Mouse (Mus musculus) intestine, postnatal 0 days (tissue): ENCODE data around the gene Rpn1. TPM values are rescaled to one million over a fixed set of nuclear protein-coding genes. Genes with fewer than 3 reads are reported as not detected.

Source experiments
- ATAC-seq: fragments of 200-750 bp; cut with Nextera tagmentation; 2 replicates; pipeline ENCODE4 v1.8.0; 2017; ENCODE audit warnings: mild to moderate bottlenecking, moderate TSS enrichment, moderate library complexity
- H3K27ac ChIP-seq: fragments of 300-500 bp; sonication (generic); 2 replicates; pipeline ENCODE4 v1.5.1; 2014; ENCODE audit warnings: mild to moderate bottlenecking, low read depth, low read length, moderate library complexity
- H3K27me3 ChIP-seq: fragments of 300-500 bp; sonication (generic); replicated peaks from 2 replicates; pipeline ENCODE4 v1.6.1; 2014; ENCODE audit warnings: low read length, mixed read lengths; ENCODE audit not compliant: control insufficient read depth, insufficient read depth
- H3K36me3 ChIP-seq: fragments of 300-500 bp; sonication (generic); 2 replicates; pipeline ENCODE4 v1.6.1; 2014; ENCODE audit warnings: mild to moderate bottlenecking, moderate library complexity; ENCODE audit not compliant: control insufficient read depth, insufficient read depth
- H3K4me1 ChIP-seq: fragments of 300-500 bp; sonication (generic); replicated peaks from 2 replicates; pipeline ENCODE4 v1.6.1; 2014; ENCODE audit warnings: antibody characterized with exemption, low read length, mixed read lengths; ENCODE audit not compliant: control insufficient read depth, insufficient read depth
- H3K4me2 ChIP-seq: fragments of 300-500 bp; sonication (generic); replicated peaks from 2 replicates; pipeline ENCODE4 v1.6.1; 2014; ENCODE audit warnings: low read depth, mild to moderate bottlenecking, moderate library complexity
- H3K4me3 ChIP-seq: fragments of 300-500 bp; sonication (generic); 2 replicates; pipeline ENCODE4 v1.5.1; 2014; ENCODE audit warnings: low read depth, low read length
- H3K9ac ChIP-seq: fragments of 300-500 bp; sonication (generic); 2 replicates; pipeline ENCODE4 v1.6.1; 2014; ENCODE audit warnings: mild to moderate bottlenecking, low read depth, low read length
- H3K9me3 ChIP-seq: fragments of 300-500 bp; sonication (generic); 2 replicates; pipeline ENCODE4 v1.6.1; 2016; ENCODE audit warnings: mixed run types; ENCODE audit not compliant: control insufficient read depth
- CTCF ChIP-seq: sonication (generic); IDR thresholded peaks from 2 replicates; pipeline ENCODE4 v1.5.1; 2016; ENCODE audit warnings: low read depth, mild to moderate bottlenecking, control low read depth, antibody characterized with exemption, moderate library complexity
- WGBS: fragments of 180-500 bp; shearing (Covaris S2); extraction: QIAGEN DNeasy Blood & Tissue Kit; methylation state at CpG from one replicate; pipeline ENCODE4 v1.1.7; 2014; 5-methylcytosine and 5-hydroxymethylcytosine counted together
- polyA plus RNA-seq: library from polyadenylated mRNA; unstranded; fragments of >200 nt; fragmentation: Nextera tagmentation; extraction: Ambion mirVana; gene quantifications from 2 replicates; pipeline ENCODE4 v1.2.1, GENCODE M21; 2015

Rpn1 gene
- polyA plus RNA-seq, 1 experiment from 2014 or later, result 184 TPM

GRCm38 (mm10) chr6:88095377-88095776, 11.1 kb downstream of the Rpn1 start:
- no peak for TF ChIP-seq CTCF
- Histone ChIP-seq H3K9me3 (no peaks in the 10 kb centered on the region), H3K36me3 (peaks cover 79% of the 10 kb centered on the region), H3K9ac (no peak overlapping the region), H3K4me3 (no peak overlapping the region), H3K4me2 (no peak overlapping the region), H3K4me1 (no peaks in the 10 kb centered on the region), H3K27me3 (no peaks in the 10 kb centered on the region), H3K27ac (no peak overlapping the region)
- 80% methylated on average over 7 of the region's 7 CpGs for WGBS
- no peak for ATAC-seq

GRCm38 (mm10) chr6:88102096-88102495, 17.8 kb downstream of the Rpn1 start:
- no peak for ATAC-seq
- H3K27ac ChIP-seq, result no peak overlapping the region
- peaks cover 67% of the 10 kb centered on the region for H3K36me3 ChIP-seq
- no peak overlapping the region for H3K9ac ChIP-seq
- no peaks in the 10 kb centered on the region for H3K4me1 ChIP-seq
- TF ChIP-seq CTCF, result no peak
- no peaks in the 10 kb centered on the region for H3K27me3 ChIP-seq
- no peaks in the 10 kb centered on the region for H3K9me3 ChIP-seq
- H3K4me3 ChIP-seq, result no peak overlapping the region
- WGBS, result 91% methylated on average over 6 of the region's 6 CpGs
- no peak overlapping the region for H3K4me2 ChIP-seq

- Histone ChIP-seq H3K4me1 (no peaks in the 10 kb centered on the region), H3K27me3 (no peaks in the 10 kb centered on the region), H3K9me3 (no peaks in the 10 kb centered on the region), H3K27ac (peak overlapping the region; percentile 15; the same call in 1 of the 2 replicates), H3K4me3 (peak overlapping the region; percentile 14; the same call in 1 of the 2 replicates), H3K9ac (peak overlapping the region; percentile 19; the same call in 1 of the 2 replicates), H3K4me2 (peak overlapping the region; percentile 52), H3K36me3 (peaks cover 35% of the 10 kb centered on the region)
- TF ChIP-seq CTCF, result peak; percentile 99
- WGBS, result 12% methylated on average over 32 of the region's 32 CpGs
- peak; percentile 85 for ATAC-seq
These were observed 21.7 kb downstream of the Rpn1 start for GRCm38 (mm10) chr6:88105783-88106611.

- peak overlapping the region; percentile 19; the same call in 1 of the 2 replicates for H3K9ac ChIP-seq
- 98% methylated on average over 12 of the region's 12 CpGs for WGBS
- TF ChIP-seq CTCF, result no peak
- H3K4me1 ChIP-seq, result no peaks in the 10 kb centered on the region
- no peak overlapping the region for H3K4me3 ChIP-seq
- peaks cover 28% of the 10 kb centered on the region for H3K36me3 ChIP-seq
- H3K27me3 ChIP-seq, result no peaks in the 10 kb centered on the region
- no peaks in the 10 kb centered on the region for H3K9me3 ChIP-seq
- 0 out of 2 replicates have a peak overlapping the region, but pooled peaks have one; percentile 52 for H3K4me2 ChIP-seq
- no peak for ATAC-seq
- H3K27ac ChIP-seq, result no peak overlapping the region
These were observed 22.4 kb downstream of the Rpn1 start for GRCm38 (mm10) chr6:88106612-88107123.

- Histone ChIP-seq H3K9me3 (no peaks in the 10 kb centered on the region), H3K36me3 (peaks cover 16% of the 10 kb centered on the region), H3K4me1 (no peaks in the 10 kb centered on the region), H3K27ac (no peak overlapping the region), H3K9ac (no peak overlapping the region), H3K4me3 (no peak overlapping the region), H3K4me2 (no peak overlapping the region), H3K27me3 (no peaks in the 10 kb centered on the region)
- TF ChIP-seq CTCF, result no peak
- 86% methylated on average over 10 of the region's 10 CpGs for WGBS
- ATAC-seq, result no peak
These were observed 23.6 kb downstream of the Rpn1 start for GRCm38 (mm10) chr6:88107661-88108535.

GRCm38 (mm10) chr6:88113139-88113538, 28.9 kb downstream of the Rpn1 start:
- 32% methylated on average over 7 of the region's 7 CpGs for whole genome bisulfite sequencing

More at GRCm38 (mm10) chr6:88113139-88113538, 28.9 kb downstream of the Rpn1 start:
- H3K4me1 ChIP-seq, result no peaks in the 10 kb centered on the region
- H3K4me2 ChIP-seq, result no peak overlapping the region
- TF ChIP-seq CTCF, result peak; percentile 94
- no peak overlapping the region for H3K27ac ChIP-seq
- no peak overlapping the region for H3K9ac ChIP-seq
- no peaks in the 10 kb centered on the region for H3K9me3 ChIP-seq
- ATAC-seq, result no peak
- no peak overlapping the region for H3K4me3 ChIP-seq
- H3K27me3 ChIP-seq, result no peaks in the 10 kb centered on the region
- H3K36me3 ChIP-seq, result no peaks in the 10 kb centered on the region
